Mouse (Mus musculus) thymus, postnatal 4 days (tissue): Measurements from ENCODE around the gene Fam57a.
A peak's percentile ranks its signal among the peaks of the same experiment; 100 is the strongest.

Experiments
- DNase-seq: peaks from one replicate; pipeline ENCODE4 v3.0.0; 2021

The Fam57a gene

GRCm38 (mm10) chr11:76247239-76247638, 67.8 kb downstream of the Fam57a start:
- no peak for DNase-seq

GRCm38 (mm10) chr11:76252036-76252435, 72.6 kb downstream of the Fam57a start:
- no peak for DNase-seq

GRCm38 (mm10) chr11:76253145-76253917, 73.9 kb downstream of the Fam57a start:
- DNase-seq, result peak; percentile 90

GRCm38 (mm10) chr11:76253918-76254264, 74.4 kb downstream of the Fam57a start:
- DNase-seq, result no peak

- DNase-seq, result no peak
Measured at GRCm38 (mm10) chr11:76255431-76256001, 76.0 kb downstream of the Fam57a start.

GRCm38 (mm10) chr11:76256129-76256528, 76.7 kb downstream of the Fam57a start:
- no peak for DNase-seq

GRCm38 (mm10) chr11:76257386-76257785, 77.9 kb downstream of the Fam57a start:
- no peak for DNase-seq

- no peak for DNase-seq
Measured at GRCm38 (mm10) chr11:76258511-76258910, 79.0 kb downstream of the Fam57a start.

GRCm38 (mm10) chr11:76260208-76261050, 81.0 kb downstream of the Fam57a start:
- DNase-seq, result no peak

GRCm38 (mm10) chr11:76261224-76261623, 81.8 kb downstream of the Fam57a start:
- no peak for DNase-seq

GRCm38 (mm10) chr11:76262611-76263351, 83.3 kb downstream of the Fam57a start:
- DNase-seq, result no peak
